Mouse (Mus musculus) midbrain, embryonic 12.5 days (tissue): ENCODE results near the gene Card19. TPM values are rescaled to one million over a fixed set of nuclear protein-coding genes. Genes with fewer than 3 reads are reported as not detected.

ENCODE experiments used
- ATAC-seq: fragments of 200-750 bp; cut with Nextera tagmentation; 2 replicates; pipeline ENCODE4 v1.8.0; 2017; ENCODE audit warnings: low read depth, moderate TSS enrichment, moderate library complexity; ENCODE audit not compliant: low FRiP score
- H3K27ac ChIP-seq: fragments of 300-500 bp; sonication (generic); replicated peaks from 2 replicates; pipeline ENCODE4 v1.5.1; 2016; ENCODE audit warnings: mild to moderate bottlenecking
- H3K27me3 ChIP-seq: fragments of 300-500 bp; sonication (generic); 2 replicates; pipeline ENCODE4 v1.6.1; 2016; ENCODE audit warnings: mild to moderate bottlenecking
- H3K36me3 ChIP-seq: fragments of 300-500 bp; sonication (generic); 2 replicates; pipeline ENCODE4 v1.6.1; 2016
- H3K4me1 ChIP-seq: fragments of 300-500 bp; sonication (generic); 2 replicates; pipeline ENCODE4 v1.6.1; 2016
- H3K4me2 ChIP-seq: fragments of 300-500 bp; sonication (generic); replicated peaks from 2 replicates; pipeline ENCODE4 v1.6.1; 2016; ENCODE audit warnings: mild to moderate bottlenecking, moderate library complexity
- H3K4me3 ChIP-seq: fragments of 300-500 bp; sonication (generic); 2 replicates; pipeline ENCODE4 v1.5.1; 2016; ENCODE audit warnings: mild to moderate bottlenecking
- H3K9ac ChIP-seq: fragments of 300-500 bp; sonication (generic); replicated peaks from 2 replicates; pipeline ENCODE4 v1.6.1; 2016; ENCODE audit warnings: mild to moderate bottlenecking, moderate library complexity
- H3K9me3 ChIP-seq: fragments of 300-500 bp; sonication (generic); 2 replicates; pipeline ENCODE4 v1.6.1; 2016; ENCODE audit warnings: mild to moderate bottlenecking
- WGBS: fragments of 180-500 bp; shearing (Covaris S2); methylation state at CpG from one replicate; pipeline ENCODE4 v1.1.7; 2016; 5-methylcytosine and 5-hydroxymethylcytosine counted together
- polyA plus RNA-seq: library from polyadenylated mRNA; unstranded; fragments of >200 nt; fragmentation: Nextera tagmentation; extraction: Ambion mirVana; gene quantifications from 2 replicates; pipeline ENCODE4 v1.2.1, GENCODE M21; 2016

Card19 gene
- polyA plus RNA-seq, 1 experiment from 2014 or later: 18.2 TPM

GRCm38 (mm10) chr13:49158040-49158713 is 57.7 kb downstream of the Card19 start:
- no peak overlapping the region for H3K4me2 ChIP-seq
- H3K27me3 ChIP-seq: no peaks in the 10 kb centered on the region; the same call in 1 of the 2 replicates
- no peak overlapping the region for H3K27ac ChIP-seq
- H3K4me1 ChIP-seq: no peaks in the 10 kb centered on the region
- no peak overlapping the region for H3K4me3 ChIP-seq
- ATAC-seq: no peak
- H3K9me3 ChIP-seq: no peaks in the 10 kb centered on the region
- no peaks in the 10 kb centered on the region for H3K36me3 ChIP-seq
- no peak overlapping the region for H3K9ac ChIP-seq
- 81% methylated on average over 10 of the region's 10 CpGs for WGBS

GRCm38 (mm10) chr13:49156645-49157044 is 59.2 kb downstream of the Card19 start:
- WGBS: 75% methylated on average over 4 of the region's 4 CpGs
- Histone ChIP-seq H3K4me2 (no peak overlapping the region), H3K27ac (no peak overlapping the region), H3K4me3 (no peak overlapping the region), H3K27me3 (no peaks in the 10 kb centered on the region; the same call in 1 of the 2 replicates), H3K9me3 (no peaks in the 10 kb centered on the region), H3K4me1 (no peaks in the 10 kb centered on the region), H3K36me3 (no peaks in the 10 kb centered on the region), H3K9ac (no peak overlapping the region)
- no peak for ATAC-seq

GRCm38 (mm10) chr13:49154621-49155020 is 61.2 kb downstream of the Card19 start:
- no peak overlapping the region for H3K9ac ChIP-seq
- no peak overlapping the region for H3K4me2 ChIP-seq
- H3K36me3 ChIP-seq: no peaks in the 10 kb centered on the region
- no peaks in the 10 kb centered on the region for H3K4me1 ChIP-seq
- H3K9me3 ChIP-seq: no peaks in the 10 kb centered on the region
- H3K4me3 ChIP-seq: no peak overlapping the region
- ATAC-seq: no peak
- H3K27me3 ChIP-seq: peaks cover 12% of the 10 kb centered on the region
- 65% methylated on average over 7 of the region's 7 CpGs for WGBS
- H3K27ac ChIP-seq: no peak overlapping the region

GRCm38 (mm10) chr13:49154028-49154427 is 61.8 kb downstream of the Card19 start:
- WGBS: 83% methylated on average over 10 of the region's 10 CpGs
- Histone ChIP-seq H3K27ac (no peak overlapping the region), H3K4me3 (no peak overlapping the region), H3K36me3 (no peaks in the 10 kb centered on the region), H3K27me3 (peaks cover 17% of the 10 kb centered on the region), H3K4me2 (no peak overlapping the region), H3K4me1 (no peaks in the 10 kb centered on the region), H3K9me3 (no peaks in the 10 kb centered on the region), H3K9ac (no peak overlapping the region)
- no peak for ATAC-seq

Other genes starting within 250 kb of the Card19 start
- gene Fam120a, start 248.0 kb downstream of the Card19 start, polyA plus RNA-seq: 14.6 and 16.1 TPM in 2 replicates
- gene Wnk2, start 68.0 kb downstream of the Card19 start, polyA plus RNA-seq: 12.0 and 15.0 TPM in 2 replicates
- 15.9 and 16.7 TPM in 2 replicates for gene Ninj1, start 28.6 kb downstream of the Card19 start, polyA plus RNA-seq
- 0.70 and 0.86 TPM in 2 replicates for gene Susd3, start 32.7 kb upstream of the Card19 start, polyA plus RNA-seq
- 1.0 and 1.1 TPM in 2 replicates for gene Fgd3, start 104.3 kb upstream of the Card19 start, polyA plus RNA-seq
- 36.7 and 38.8 TPM in 2 replicates for gene Bicd2, start 125.5 kb upstream of the Card19 start, polyA plus RNA-seq
- gene Ippk, start 205.2 kb upstream of the Card19 start, polyA plus RNA-seq: 14.2 and 16.3 TPM in 2 replicates